Mouse (Mus musculus): ENCODE results near the gene Vmn2r12.
"Not testable (repeated sequence)": the region's sequence is repeated elsewhere in the genome, so short reads cannot be mapped to it uniquely, and the experiment has no call there.

The Vmn2r12 gene

DNA sequence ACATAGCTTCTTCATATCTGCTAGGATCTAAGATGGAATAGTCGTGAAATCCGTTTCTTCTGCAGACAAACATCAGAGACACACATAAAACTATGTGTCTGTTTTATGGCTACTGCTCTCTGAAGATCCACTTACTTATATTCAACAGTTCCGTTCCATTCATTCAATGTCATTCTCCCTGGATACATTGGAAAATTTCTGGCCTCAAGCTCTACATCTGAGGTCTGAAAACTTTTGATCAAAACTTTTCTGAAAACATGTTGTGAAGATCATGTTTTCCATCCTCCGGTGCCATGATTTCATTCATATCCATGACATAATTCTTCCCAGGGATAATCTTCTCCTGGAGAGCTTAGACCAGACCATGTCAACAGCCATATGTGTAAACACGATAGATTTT lies at the start of gene Vmn2r12:
Vmn2r12 (minus strand) TSS at position 101 of the 400 bp plus-strand sequence.
- DNase-seq (ENCODE audit: low spot score in 2 of 2): not testable (repeated sequence)

DNA sequence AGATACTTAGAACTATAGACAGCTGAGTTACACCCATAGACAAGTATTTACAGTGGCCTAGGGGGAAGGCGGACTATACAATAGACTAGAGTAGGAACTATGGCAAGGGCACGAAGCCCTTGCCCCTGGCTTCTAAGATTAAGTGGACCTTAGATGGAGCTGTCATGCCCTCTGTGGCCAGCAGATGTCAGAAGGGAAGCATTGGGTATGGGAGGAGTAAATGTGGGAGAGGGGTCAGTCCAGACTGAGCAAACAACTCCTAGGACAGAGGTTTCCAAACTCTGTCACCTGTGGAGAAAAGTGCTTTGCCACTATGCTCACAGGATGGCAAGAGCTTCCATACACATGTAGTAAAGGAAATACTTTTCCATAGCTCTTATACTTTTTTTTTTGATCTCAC lies 41.8 kb upstream of the Vmn2r12 start:
- no peak for DNase-seq (ENCODE audit: low spot score in 2 of 2)

DNA sequence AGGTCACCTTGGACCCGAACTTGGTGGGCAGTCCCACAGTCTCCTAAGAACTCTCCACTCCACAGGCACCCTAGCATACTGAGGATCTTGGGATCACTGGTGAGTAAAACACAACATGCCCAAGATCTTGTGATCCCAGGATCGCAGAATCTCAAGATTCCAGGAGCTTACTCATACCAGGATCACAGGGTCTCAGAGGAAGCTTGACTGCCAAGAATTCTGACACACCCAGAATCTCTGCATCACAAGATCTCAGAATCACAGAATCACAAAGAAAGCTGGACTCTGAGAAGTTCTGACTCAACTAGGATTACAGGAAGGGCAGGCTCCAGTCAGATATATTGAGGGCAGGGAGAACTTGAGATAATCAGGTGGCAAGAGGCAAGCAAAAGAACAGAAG lies 39.0 kb upstream of the Vmn2r12 start:
- no peak for DNase-seq (ENCODE audit: low spot score in 2 of 2)

DNA sequence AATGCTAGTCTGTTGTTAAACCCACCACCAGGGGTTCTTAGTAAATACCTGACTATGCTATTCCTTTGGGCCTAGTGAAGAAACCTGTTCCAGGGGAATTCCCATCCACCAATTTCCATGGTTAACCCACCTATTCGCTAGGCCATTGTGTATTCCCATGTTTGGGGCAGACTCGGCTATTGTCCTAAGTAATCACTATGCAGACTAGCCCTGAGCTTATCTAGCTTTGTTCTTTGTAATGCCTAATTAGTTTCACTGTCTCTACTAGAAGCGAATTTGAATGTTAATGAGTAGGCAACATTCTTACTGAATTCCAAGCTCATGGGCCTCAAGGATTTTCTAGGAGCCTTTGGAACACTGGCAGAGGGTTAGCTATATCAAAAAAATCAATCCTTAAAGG lies 1.3 kb downstream of the Vmn2r12 start:
- DNase-seq (ENCODE audit: low spot score in 2 of 2): not testable (repeated sequence)

DNA sequence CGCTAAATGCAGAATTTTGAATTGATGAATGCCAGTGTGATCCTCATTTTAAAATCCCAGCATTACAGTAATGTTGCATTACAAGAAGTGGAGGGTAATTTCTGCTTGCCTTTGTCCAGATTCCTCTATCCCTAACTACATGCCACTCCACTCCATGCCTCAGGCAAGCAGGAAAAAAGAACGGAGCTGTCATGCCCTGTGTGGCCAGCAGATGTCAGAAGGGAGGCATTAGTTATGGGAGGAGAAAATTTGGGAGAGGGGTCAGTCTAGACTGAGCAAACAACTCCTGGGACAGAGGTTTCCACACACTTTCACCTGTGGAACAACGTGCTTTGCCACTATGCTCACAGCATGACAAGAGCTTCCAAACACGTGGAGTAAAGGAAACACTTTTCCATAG lies 25.7 kb downstream of the Vmn2r12 start:
- not testable (repeated sequence) for DNase-seq (ENCODE audit: low spot score in 2 of 2)

DNA sequence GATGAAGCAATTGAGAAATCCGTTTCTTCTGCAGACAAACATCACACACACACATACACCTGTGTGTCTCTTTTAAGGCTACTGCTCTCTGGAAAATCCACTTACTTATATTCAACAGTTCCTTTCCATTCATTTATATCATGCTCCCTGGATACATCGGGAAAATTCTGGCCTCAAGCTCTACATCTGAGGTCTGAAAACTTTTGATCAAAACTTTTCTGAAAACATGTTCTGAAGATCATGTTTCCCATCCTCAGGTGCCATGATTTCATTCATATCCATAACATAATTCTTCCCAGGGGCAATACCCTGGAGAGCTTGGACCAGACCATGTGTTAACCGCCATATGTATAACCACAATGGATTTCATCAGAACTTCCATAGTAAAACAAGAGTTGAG lies 38.3 kb downstream of the Vmn2r12 start, which contains the start of gene Vmn2r11:
Vmn2r11 (minus strand) TSS at position 101 of the 400 bp plus-strand sequence.
- DNase-seq (ENCODE audit: low spot score in 2 of 2): not testable (repeated sequence)

DNA sequence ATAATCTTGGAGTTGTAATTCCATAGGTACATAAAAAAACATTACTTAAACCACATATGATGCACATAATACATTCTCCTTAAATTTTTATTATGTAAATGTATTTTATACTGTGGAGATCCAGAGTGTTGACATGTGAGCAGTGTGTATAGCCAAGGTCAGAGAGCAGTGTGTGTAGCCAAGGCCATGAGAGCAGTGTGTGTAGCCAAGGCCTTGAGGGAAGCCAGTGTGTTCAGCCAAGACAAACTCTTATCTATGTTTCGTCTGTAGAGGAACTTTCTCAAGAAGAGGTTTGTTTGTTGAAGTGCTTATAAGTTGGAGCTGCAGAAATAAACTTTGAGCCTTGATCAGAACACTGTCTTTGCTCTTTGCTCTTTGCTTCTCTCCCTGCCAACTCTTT lies 42.5 kb downstream of the Vmn2r12 start:
- no peak for DNase-seq (ENCODE audit: low spot score in 2 of 2)
